Mouse (Mus musculus) adrenal gland, postnatal 0 days (tissue): ENCODE measurements around the gene Mob3c. TPM values are rescaled to one million over a fixed set of nuclear protein-coding genes. Genes with fewer than 3 reads are reported as not detected.

Experiments used
- polyA plus RNA-seq: library from polyadenylated mRNA; unstranded; fragments of >200 nt; fragmentation: Nextera tagmentation; extraction: Ambion mirVana; gene quantifications from 2 replicates; pipeline ENCODE4 v1.2.1, GENCODE M21; 2015

The Mob3c gene
- polyA plus RNA-seq = 8.8 and 16.6 TPM in 2 replicates

DNA sequence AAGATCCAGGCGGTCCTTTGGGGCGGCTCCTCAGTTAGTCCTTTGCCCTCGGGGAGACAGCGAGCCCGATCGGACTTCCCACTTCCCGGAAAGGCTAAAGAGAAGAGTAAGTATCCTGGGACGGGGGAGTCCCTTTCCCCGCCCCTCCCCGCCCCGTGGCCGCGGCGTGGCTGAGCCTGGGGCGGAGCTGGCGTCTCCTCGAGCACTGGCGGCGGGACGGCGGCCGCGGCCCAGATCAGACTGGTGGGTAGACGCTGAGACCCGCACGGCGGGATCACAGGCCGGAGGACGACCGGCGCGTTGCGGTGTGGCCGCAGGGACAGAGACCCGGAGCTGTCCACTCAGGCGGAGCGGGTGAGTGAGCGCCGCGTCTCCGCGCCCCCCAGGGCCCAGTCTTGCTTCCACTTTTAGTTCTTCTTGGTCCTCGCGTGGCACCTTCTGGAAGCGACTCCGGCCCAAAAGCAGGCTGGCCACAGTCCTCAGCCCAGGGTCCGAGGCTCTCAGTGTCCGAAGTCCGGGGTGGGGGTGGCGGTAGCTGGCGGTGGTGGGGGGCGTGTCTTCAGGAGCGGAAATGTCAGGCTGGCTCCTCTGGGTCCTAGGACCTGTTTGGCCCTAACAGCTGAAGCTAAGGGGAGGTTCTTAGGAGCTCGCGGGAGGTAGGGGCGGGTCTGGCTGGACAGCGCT, at the start of gene Mob3c:
Gene Mob3c, plus strand, starts transcription at position 205 of the 684 bp plus-strand sequence.

DNA sequence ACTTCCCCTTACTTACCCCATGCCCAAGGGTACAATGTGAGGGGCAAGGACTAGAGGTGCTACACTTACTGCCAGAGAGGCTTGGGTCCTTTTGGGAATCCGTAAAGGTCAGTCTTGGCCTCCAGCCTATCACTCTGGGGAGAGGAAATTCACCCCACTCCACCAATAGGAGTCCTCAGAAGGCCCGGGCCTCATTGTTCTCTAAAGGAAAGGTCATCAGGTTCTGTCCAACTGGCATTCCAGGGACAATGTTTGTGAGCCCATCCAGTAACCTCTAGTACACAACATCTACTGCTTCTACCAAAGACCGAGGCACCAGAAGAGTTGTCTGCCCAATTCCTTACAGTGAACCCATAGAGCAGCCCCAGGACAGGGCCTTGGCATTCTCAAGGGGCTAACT, 47.0 kb upstream of the Mob3c start, which contains the start of gene Tex38:
Gene Tex38, minus strand, starts transcription at position 101 of the 400 bp plus-strand sequence.

DNA sequence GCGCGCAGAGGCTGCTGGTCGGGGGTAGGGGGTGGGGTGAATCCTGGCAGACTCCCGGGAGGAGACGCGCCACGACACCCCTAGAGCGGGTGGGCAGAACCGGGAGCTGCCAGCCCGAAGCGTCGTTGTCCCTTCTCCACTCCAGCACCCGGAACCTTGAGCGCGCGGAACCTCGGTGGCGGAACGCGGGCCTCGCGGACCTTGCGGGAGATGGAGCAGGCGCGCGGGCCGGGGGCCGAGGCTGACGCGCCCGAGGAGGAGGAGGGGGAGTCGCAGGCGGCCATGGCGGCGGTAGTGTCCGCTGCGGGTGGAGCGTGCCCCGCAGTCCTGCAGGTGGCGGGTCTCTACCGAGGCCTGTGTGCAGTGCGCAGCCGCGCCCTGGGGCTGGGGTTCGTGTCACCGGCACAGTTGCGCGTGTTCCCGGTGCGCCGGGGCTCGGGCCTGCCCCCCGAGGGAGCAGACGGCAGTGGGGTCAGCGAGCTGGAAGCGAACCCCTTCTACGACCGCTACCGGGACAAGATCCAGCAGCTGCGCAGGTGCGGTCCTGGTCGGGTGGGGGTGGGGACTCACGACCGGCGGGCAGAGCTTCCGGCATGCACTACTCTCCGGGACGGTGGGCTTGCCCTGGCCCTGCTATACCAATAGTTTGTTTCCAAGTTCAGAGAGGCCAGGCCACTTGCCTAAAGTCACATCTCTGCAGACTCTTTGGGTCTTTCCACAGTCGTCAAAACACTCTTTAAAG, 43.0 kb upstream of the Mob3c start, which contains the start of gene Atpaf1:
Gene Atpaf1, plus strand, starts transcription at position 44 of the 742 bp plus-strand sequence.

GRCm38 (mm10) chr4:115838696-115839641, 11.1 kb downstream of the Mob3c start, which contains the start of gene Mknk1:
Mknk1 (plus strand) TSS chr4:115839198.

GRCm38 (mm10) chr4:115884022-115884421, 56.1 kb downstream of the Mob3c start, which contains the start of gene Kncn:
Kncn (plus strand) TSS chr4:115884400.

Other genes with a start within 250 kb of the Mob3c start
- gene Cyp4a32, start 227.1 kb upstream of the Mob3c start, polyA plus RNA-seq = 0.47 and 0.65 TPM in 2 replicates
- gene Cyp4b1, start 180.4 kb upstream of the Mob3c start, polyA plus RNA-seq = 25.5 and 38.0 TPM in 2 replicates
- gene Efcab14, start 90.3 kb upstream of the Mob3c start, polyA plus RNA-seq = 26.2 and 44.1 TPM in 2 replicates
- 0.27 and 1.9 TPM in 2 replicates for gene Tex38, start 47.1 kb upstream of the Mob3c start, polyA plus RNA-seq
- 62.3 and 94.2 TPM in 2 replicates for gene Atpaf1, start 43.3 kb upstream of the Mob3c start, polyA plus RNA-seq
- 24.8 and 37.4 TPM in 2 replicates for gene Mknk1, start 11.1 kb downstream of the Mob3c start, polyA plus RNA-seq
- gene Kncn, start 56.3 kb downstream of the Mob3c start, polyA plus RNA-seq = not detected in 2 replicates
- gene 6430628N08Rik, start 62.6 kb downstream of the Mob3c start, polyA plus RNA-seq = not detected in 2 replicates
- gene Dmbx1, start 111.8 kb downstream of the Mob3c start, polyA plus RNA-seq = 0.05 TPM in 1 of 2 replicates, not detected in the other
- gene Faah, start 189.8 kb downstream of the Mob3c start, polyA plus RNA-seq = 4.6 and 5.6 TPM in 2 replicates
- 11.8 and 22.1 TPM in 2 replicates for gene Nsun4, start 225.8 kb downstream of the Mob3c start, polyA plus RNA-seq
- 696 and 1,011 TPM in 2 replicates for gene Uqcrh, start 247.0 kb downstream of the Mob3c start, polyA plus RNA-seq
- 44.3 and 55.9 TPM in 2 replicates for gene Lrrc41, start 247.2 kb downstream of the Mob3c start, polyA plus RNA-seq